Comparison of ENCODE assay signal across 11 mouse cellular contexts in genomic region chr1:136362567-136362966, GRCm38 (mm10). TPM values are rescaled to one million over a fixed set of nuclear protein-coding genes. Genes with fewer than 3 reads are reported as not detected.
DNase-seq lines count a peak whose midpoint lies in the region; ATAC-seq lines count a peak whose summit lies in the region.
"Had no signal": no experiment of that assay in that cellular context is flagged by ENCODE, and none has a peak within 500 bp of the region (broad histone marks: within the 10 kb centered on the region; RNA-seq: fewer than 3 reads in every experiment).

No protein-coding gene starts in this region.

- H3K9me3 ChIP-seq in embryonic facial prominence, embryonic 11.5 days (replicated peaks; ENCODE audit: control insufficient read depth, low read length): no peaks in the 10 kb centered on the region
- no peaks in the 10 kb centered on the region for H3K9me3 ChIP-seq in hindbrain, embryonic 15.5 days
- H3K9me3 ChIP-seq in midbrain, embryonic 14.5 days (ENCODE audit: control insufficient read depth, low read length): no peaks in the 10 kb centered on the region
- H3K9me3 ChIP-seq: intestine, embryonic 15.5 days; liver, embryonic 13.5 days had no signal

- intact Hi-C loops in left cerebral cortex, postnatal 25 days (cut with DNase I): no loop called here

- no peak overlapping the region for H3K4me3 ChIP-seq in embryonic facial prominence, embryonic 11.5 days (ENCODE audit: low read depth, low read length)
- no peak overlapping the region for H3K4me3 ChIP-seq in hindbrain, embryonic 15.5 days
- no peak overlapping the region for H3K4me3 ChIP-seq in midbrain, embryonic 14.5 days (replicated peaks; ENCODE audit: low read depth, low read length)
- H3K4me3 ChIP-seq: intestine, embryonic 15.5 days; liver, embryonic 13.5 days had no signal

- 31% methylated on average over 8 of the region's 8 CpGs for WGBS in embryonic facial prominence, embryonic 11.5 days
- 43% methylated on average over 8 of the region's 8 CpGs for WGBS in hindbrain, embryonic 15.5 days
- WGBS in midbrain, embryonic 14.5 days: 23% methylated on average over 8 of the region's 8 CpGs

- no peak overlapping the region for H3K27ac ChIP-seq in embryonic facial prominence, embryonic 11.5 days (replicated peaks; ENCODE audit: low read depth, low read length)
- no peak overlapping the region for H3K27ac ChIP-seq in hindbrain, embryonic 15.5 days (replicated peaks)
- no peak overlapping the region for H3K27ac ChIP-seq in midbrain, embryonic 14.5 days (replicated peaks; ENCODE audit: low read depth, low read length)
- H3K27ac ChIP-seq: intestine, embryonic 15.5 days; liver, embryonic 13.5 days had no signal

- H3K36me3 ChIP-seq in embryonic facial prominence, embryonic 11.5 days (replicated peaks; ENCODE audit: control insufficient read depth, insufficient read depth, low read depth, low read length): no peaks in the 10 kb centered on the region
- H3K36me3 ChIP-seq in hindbrain, embryonic 15.5 days: no peaks in the 10 kb centered on the region
- H3K36me3 ChIP-seq in midbrain, embryonic 14.5 days (ENCODE audit: control insufficient read depth, insufficient read depth, low read length): no peaks in the 10 kb centered on the region
- H3K36me3 ChIP-seq: intestine, embryonic 15.5 days; liver, embryonic 13.5 days had no signal

- ATAC-seq in embryonic facial prominence, embryonic 11.5 days (replicated peaks; ENCODE audit: insufficient number of reproducible peaks, low FRiP score, low TSS enrichment, low read depth): no peak
- ATAC-seq in hindbrain, embryonic 15.5 days (ENCODE audit: low FRiP score, low read depth): peak; percentile 48; the same call in 1 of the 2 replicates
- ATAC-seq in midbrain, embryonic 14.5 days (ENCODE audit: low FRiP score, low TSS enrichment): no peak
- no peak for ATAC-seq in erythroid progenitor cell, adult 5-6 weeks (replicated peaks; ENCODE audit: low FRiP score, poor library complexity, severe bottlenecking)
- ATAC-seq: intestine, embryonic 15.5 days had no signal

- H3K9ac ChIP-seq in embryonic facial prominence, embryonic 11.5 days (replicated peaks; ENCODE audit: low read length): no peak overlapping the region
- no peak overlapping the region for H3K9ac ChIP-seq in hindbrain, embryonic 15.5 days
- no peak overlapping the region for H3K9ac ChIP-seq in midbrain, embryonic 14.5 days (replicated peaks; ENCODE audit: low read length)
- H3K9ac ChIP-seq: intestine, embryonic 15.5 days; liver, embryonic 13.5 days had no signal

- H3K4me2 ChIP-seq in embryonic facial prominence, embryonic 11.5 days (ENCODE audit: low read depth, low read length): no peak overlapping the region
- H3K4me2 ChIP-seq in hindbrain, embryonic 15.5 days: no peak overlapping the region
- no peak overlapping the region for H3K4me2 ChIP-seq in midbrain, embryonic 14.5 days (ENCODE audit: low read length)
- H3K4me2 ChIP-seq: intestine, embryonic 15.5 days; liver, embryonic 13.5 days had no signal

- H3K27me3 ChIP-seq in embryonic facial prominence, embryonic 11.5 days (ENCODE audit: control insufficient read depth, insufficient read depth, low read length): no peaks in the 10 kb centered on the region
- no peaks in the 10 kb centered on the region for H3K27me3 ChIP-seq in hindbrain, embryonic 15.5 days
- no peaks in the 10 kb centered on the region for H3K27me3 ChIP-seq in midbrain, embryonic 14.5 days (ENCODE audit: control insufficient read depth, insufficient read depth, low read length)

- no peaks in the 10 kb centered on the region for H3K4me1 ChIP-seq in embryonic facial prominence, embryonic 11.5 days (ENCODE audit: control insufficient read depth, insufficient read depth, low read length)
- H3K4me1 ChIP-seq in hindbrain, embryonic 15.5 days (replicated peaks): no peaks in the 10 kb centered on the region
- H3K4me1 ChIP-seq in midbrain, embryonic 14.5 days (ENCODE audit: control insufficient read depth, insufficient read depth, low read length): no peaks in the 10 kb centered on the region

- DNase-seq in left cerebral cortex, postnatal 25 days (ENCODE audit: low spot score in 2 of 2): peak; percentile 21 to 22
- no peak for DNase-seq in left cerebral cortex, adult 8-10 months (ENCODE audit: low spot score in 2 of 2)
- DNase-seq in embryonic facial prominence, embryonic 11.5 days (ENCODE audit: low spot score): peak; percentile 30
- DNase-seq in midbrain, embryonic 14.5 days: peak; percentile 54
- no peak for DNase-seq in urinary bladder, postnatal 14 days (ENCODE audit: low spot score)
- DNase-seq in cerebellum, adult 11-12 months: no peak
- DNase-seq: heart, adult 18-20 months; liver, embryonic 13.5 days had no signal

RNA-seq across cellular contexts. Expression of gene Camsap2, which starts 16.7 kb away (rescaled TPM):
- 100 to 1,000 TPM; 135 to 137 TPM for total RNA-seq in left cerebral cortex, postnatal 25 days (2021)
- total RNA-seq in left cerebral cortex, adult 8-10 months (2022): 100 to 1,000 TPM; 119 to 146 (median 126) TPM
- 23.1 and 23.7 TPM in 2 replicates for polyA plus RNA-seq in embryonic facial prominence, embryonic 11.5 days (2014; fragmentation: Nextera tagmentation; extraction: Ambion mirVana)
- 26.7 and 28.9 TPM in 2 replicates for polyA plus RNA-seq in hindbrain, embryonic 15.5 days (2015; fragmentation: Nextera tagmentation; extraction: Ambion mirVana)
- 52.0 and 63.8 TPM in 2 replicates for polyA plus RNA-seq in midbrain, embryonic 14.5 days (2014; fragmentation: Nextera tagmentation; extraction: Ambion mirVana)
- total RNA-seq in erythroid progenitor cell, adult 5-6 weeks (2015; ENCODE audit: low replicate concordance): 111 and 128 TPM in 2 replicates
- 192 and 194 TPM in 2 replicates for total RNA-seq in erythroid progenitor cell, adult 5-6 weeks (2017; ENCODE audit: low replicate concordance)

RNA-seq across cellular contexts. Expression of gene Ddx59, which starts 52.5 kb away (rescaled TPM):
- total RNA-seq in left cerebral cortex, postnatal 25 days (2021): 1 to 10 TPM; 8.5 to 9.1 TPM
- 10 to 100 TPM in 3 of 4 experiments, 1 to 10 TPM in 1; 10.0 to 14.0 (median 12.1) TPM for total RNA-seq in left cerebral cortex, adult 8-10 months (2022)
- 19.9 and 21.0 TPM in 2 replicates for polyA plus RNA-seq in embryonic facial prominence, embryonic 11.5 days (2014; fragmentation: Nextera tagmentation; extraction: Ambion mirVana)
- polyA plus RNA-seq in hindbrain, embryonic 15.5 days (2015; fragmentation: Nextera tagmentation; extraction: Ambion mirVana): 15.8 and 19.5 TPM in 2 replicates
- polyA plus RNA-seq in midbrain, embryonic 14.5 days (2014; fragmentation: Nextera tagmentation; extraction: Ambion mirVana): 13.0 and 18.5 TPM in 2 replicates
- total RNA-seq in erythroid progenitor cell, adult 5-6 weeks (2015; ENCODE audit: low replicate concordance): 17.3 and 21.4 TPM in 2 replicates
- total RNA-seq in erythroid progenitor cell, adult 5-6 weeks (2017; ENCODE audit: low replicate concordance): 16.7 and 21.1 TPM in 2 replicates

Comparison
In these comparisons a context has a peak if more than half of its experiments do, and no peak if none do; other contexts are left out.
1. DNase-seq: peak in left cerebral cortex, postnatal 25 days (2 of 2), embryonic facial prominence, embryonic 11.5 days (single experiment) and midbrain, embryonic 14.5 days (single experiment); none in left cerebral cortex, adult 8-10 months (0 of 2), urinary bladder, postnatal 14 days (single experiment) and cerebellum, adult 11-12 months (single experiment).